Mouse (Mus musculus) small intestine, adult 2 months (tissue): ENCODE measurements at regions not wholly inside any gene's neighbourhood (a gene's known extent, or its start where the extent isn't known, plus 50 kb on each side); places are given as distances from the start of the nearest gene placed in this dataset.

ENCODE experiments used
- CTCF ChIP-seq: fragments of 200-500 bp; IDR thresholded peaks from 2 replicates; pipeline ENCODE4 v1.5.1; 2012; ENCODE audit warnings: low read depth, mild to moderate bottlenecking, control low read depth, inconsistent platforms, low read length, moderate library complexity, mixed read lengths; ENCODE audit not compliant: insufficient replicate concordance, insufficient read length; ENCODE audit errors: extremely low read depth
- POLR2A ChIP-seq: fragments of 200-500 bp; IDR thresholded peaks from 2 replicates; pipeline ENCODE4 v1.6.1; 2012; ENCODE audit warnings: low read depth, mild to moderate bottlenecking, control low read depth, inconsistent platforms, low read length, moderate library complexity

- no peak for TF ChIP-seq CTCF
- TF ChIP-seq POLR2A = no peak
Observed at GRCm38 (mm10) chr13:107087355-107087754, 65.4 kb upstream of the Kif2a start.
